Mouse (Mus musculus) brain, embryonic 14.5 days (tissue): ENCODE measurements around the gene Zfp710.

ENCODE experiments used
- CTCF ChIP-seq: fragments of 200-500 bp; IDR thresholded peaks from 2 replicates; pipeline ENCODE4 v1.5.1; 2012; ENCODE audit warnings: inconsistent platforms, mild to moderate bottlenecking, moderate library complexity, borderline replicate concordance; ENCODE audit not compliant: insufficient read depth, insufficient read length; ENCODE audit errors: extremely low read depth
- POLR2A ChIP-seq: fragments of 200-500 bp; IDR thresholded peaks from 2 replicates; pipeline ENCODE4 v1.6.1; 2012; ENCODE audit warnings: mild to moderate bottlenecking, inconsistent platforms, borderline replicate concordance; ENCODE audit not compliant: poor library complexity, insufficient read depth, insufficient read length, severe bottlenecking; ENCODE audit errors: extremely low read depth

DNA sequence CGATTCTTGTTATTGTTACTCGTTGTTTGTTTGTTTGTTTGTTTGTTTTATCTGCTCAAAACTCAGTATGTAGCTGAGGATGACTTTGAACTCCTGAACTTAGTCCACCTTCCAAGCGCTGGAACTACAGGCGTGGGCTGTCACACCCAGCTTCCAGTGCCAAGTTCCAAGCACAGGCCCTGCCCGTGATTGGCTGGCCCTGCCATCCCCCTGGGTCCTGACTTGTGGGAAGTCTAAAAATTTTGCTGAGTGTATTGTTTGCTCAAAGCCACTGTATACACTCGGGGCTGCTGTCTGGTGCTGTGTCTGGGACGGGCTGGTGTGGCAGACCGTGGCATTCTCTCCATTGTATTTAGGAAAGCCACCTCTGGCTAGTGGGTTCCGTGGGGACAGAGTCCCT is 53.2 kb downstream of the Zfp710 start:
- TF ChIP-seq POLR2A (no peak), CTCF (no peak)
